Mouse (Mus musculus) brain, embryonic 14.5 days (tissue): ENCODE measurements at regions not wholly inside any gene's neighbourhood (a gene's known extent, or its start where the extent isn't known, plus 50 kb on each side); places are given as distances from the start of the nearest gene placed in this dataset.
"Not testable (repeated sequence)": the region's sequence is repeated elsewhere in the genome, so short reads cannot be mapped to it uniquely, and the experiment has no call there.

Experiments
- DNase-seq: peaks from one replicate; pipeline ENCODE4 v3.0.0-alpha.2; 2011; ENCODE audit warnings: low read depth
- CTCF ChIP-seq: fragments of 200-500 bp; IDR thresholded peaks from 2 replicates; pipeline ENCODE4 v1.5.1; 2012; ENCODE audit warnings: inconsistent platforms, mild to moderate bottlenecking, moderate library complexity, borderline replicate concordance; ENCODE audit not compliant: insufficient read depth, insufficient read length; ENCODE audit errors: extremely low read depth
- POLR2A ChIP-seq: fragments of 200-500 bp; IDR thresholded peaks from 2 replicates; pipeline ENCODE4 v1.6.1; 2012; ENCODE audit warnings: mild to moderate bottlenecking, inconsistent platforms, borderline replicate concordance; ENCODE audit not compliant: poor library complexity, insufficient read depth, insufficient read length, severe bottlenecking; ENCODE audit errors: extremely low read depth

- TF ChIP-seq CTCF: no peak
- no peak for TF ChIP-seq POLR2A
- no peak for DNase-seq
Measured at GRCm38 (mm10) chr10:46733760-46734265, 1156.2 kb downstream of the Hace1 start.

GRCm38 (mm10) chr10:46741098-46741497 lies 1163.5 kb downstream of the Hace1 start:
- TF ChIP-seq POLR2A: no peak
- no peak for DNase-seq

GRCm38 (mm10) chr10:46742131-46742530 lies 1164.5 kb downstream of the Hace1 start:
- DNase-seq: no peak
- no peak for TF ChIP-seq POLR2A
- TF ChIP-seq CTCF: no peak

- DNase-seq: no peak
- TF ChIP-seq CTCF (no peak), POLR2A (no peak)
Measured at GRCm38 (mm10) chr10:46760923-46761322, 1183.3 kb downstream of the Hace1 start.

- TF ChIP-seq CTCF (no peak), POLR2A (no peak)
- DNase-seq: peak; percentile 11
Measured at GRCm38 (mm10) chr10:46778729-46779128, 1201.1 kb downstream of the Hace1 start.

- not testable (repeated sequence) for DNase-seq
Measured at GRCm38 (mm10) chr10:46785723-46786122, 1208.1 kb downstream of the Hace1 start.

GRCm38 (mm10) chr10:46814271-46814670 lies 1236.6 kb downstream of the Hace1 start:
- DNase-seq: no peak
- TF ChIP-seq CTCF: no peak
- no peak for TF ChIP-seq POLR2A

- TF ChIP-seq CTCF: no peak
- no peak for TF ChIP-seq POLR2A
Measured at GRCm38 (mm10) chr10:46819133-46819532, 1241.5 kb downstream of the Hace1 start.

GRCm38 (mm10) chr10:46819965-46820364 lies 1242.3 kb downstream of the Hace1 start:
- DNase-seq: no peak
- no peak for TF ChIP-seq CTCF
- TF ChIP-seq POLR2A: no peak

More at GRCm38 (mm10) chr10:46819133-46819532, 1241.5 kb downstream of the Hace1 start:
- DNase-seq: peak; percentile 8

- TF ChIP-seq CTCF: no peak
- no peak for TF ChIP-seq POLR2A
- peak; percentile 57 for DNase-seq
Measured at GRCm38 (mm10) chr10:46823837-46824236, 1246.2 kb downstream of the Hace1 start.

GRCm38 (mm10) chr10:46826012-46826411 lies 1248.4 kb downstream of the Hace1 start:
- peak; percentile 76 for DNase-seq
- TF ChIP-seq CTCF (no peak), POLR2A (no peak)

GRCm38 (mm10) chr10:46826639-46827038 lies 1249.0 kb downstream of the Hace1 start:
- DNase-seq: peak; percentile 90
- no peak for TF ChIP-seq POLR2A
- TF ChIP-seq CTCF: no peak

- DNase-seq: peak; percentile 93
- TF ChIP-seq CTCF (no peak), POLR2A (no peak)
Measured at GRCm38 (mm10) chr10:46827109-46827812, 1249.6 kb downstream of the Hace1 start.

- DNase-seq: peak; percentile 74
- TF ChIP-seq CTCF: no peak
- TF ChIP-seq POLR2A: no peak
Measured at GRCm38 (mm10) chr10:46828164-46828563, 1250.5 kb downstream of the Hace1 start.

GRCm38 (mm10) chr10:46845578-46846314 lies 1268.1 kb downstream of the Hace1 start:
- peak; percentile 34 for DNase-seq
- TF ChIP-seq POLR2A: no peak
